Mouse (Mus musculus) hindbrain, embryonic 10.5 days (tissue): ENCODE data around the gene Fpr3. TPM values are rescaled to one million over a fixed set of nuclear protein-coding genes. Genes with fewer than 3 reads are reported as not detected.
"Not testable (repeated sequence)": the region's sequence is repeated elsewhere in the genome, so short reads cannot be mapped to it uniquely, and the experiment has no call there.

Source experiments
- DNase-seq: peaks from one replicate; pipeline ENCODE4 v3.0.0-alpha.2; 2017; ENCODE audit warnings: low spot score
- H3K27ac ChIP-seq: fragments of 300-500 bp; sonication (generic); 2 replicates; pipeline ENCODE4 v1.5.1; 2016; ENCODE audit warnings: mild to moderate bottlenecking, moderate library complexity
- H3K27me3 ChIP-seq: fragments of 300-500 bp; sonication (generic); 2 replicates; pipeline ENCODE4 v1.6.1; 2016; ENCODE audit warnings: mild to moderate bottlenecking; ENCODE audit not compliant: poor library complexity, insufficient read depth, severe bottlenecking
- H3K36me3 ChIP-seq: fragments of 300-500 bp; sonication (generic); 2 replicates; pipeline ENCODE4 v1.6.1; 2016; ENCODE audit warnings: mild to moderate bottlenecking, moderate library complexity
- H3K4me1 ChIP-seq: fragments of 300-500 bp; sonication (generic); replicated peaks from 2 replicates; pipeline ENCODE4 v1.6.1; 2016; ENCODE audit warnings: mild to moderate bottlenecking
- H3K4me3 ChIP-seq: fragments of 300-500 bp; sonication (generic); 2 replicates; pipeline ENCODE4 v1.5.1; 2016; ENCODE audit warnings: mild to moderate bottlenecking, moderate library complexity
- H3K9me3 ChIP-seq: fragments of 300-500 bp; sonication (generic); 2 replicates; pipeline ENCODE4 v1.6.1; 2016; ENCODE audit warnings: mild to moderate bottlenecking, moderate library complexity
- WGBS: fragments of 180-500 bp; shearing (Covaris S2); methylation state at CpG from one replicate; pipeline ENCODE4 v1.1.7; 2016; 5-methylcytosine and 5-hydroxymethylcytosine counted together
- polyA plus RNA-seq: library from polyadenylated mRNA; unstranded; fragments of >200 nt; fragmentation: Nextera tagmentation; extraction: Ambion mirVana; gene quantifications from 2 replicates; pipeline ENCODE4 v1.2.1, GENCODE M21; 2016

Fpr3 gene
- polyA plus RNA-seq: not detected in 2 replicates

DNA sequence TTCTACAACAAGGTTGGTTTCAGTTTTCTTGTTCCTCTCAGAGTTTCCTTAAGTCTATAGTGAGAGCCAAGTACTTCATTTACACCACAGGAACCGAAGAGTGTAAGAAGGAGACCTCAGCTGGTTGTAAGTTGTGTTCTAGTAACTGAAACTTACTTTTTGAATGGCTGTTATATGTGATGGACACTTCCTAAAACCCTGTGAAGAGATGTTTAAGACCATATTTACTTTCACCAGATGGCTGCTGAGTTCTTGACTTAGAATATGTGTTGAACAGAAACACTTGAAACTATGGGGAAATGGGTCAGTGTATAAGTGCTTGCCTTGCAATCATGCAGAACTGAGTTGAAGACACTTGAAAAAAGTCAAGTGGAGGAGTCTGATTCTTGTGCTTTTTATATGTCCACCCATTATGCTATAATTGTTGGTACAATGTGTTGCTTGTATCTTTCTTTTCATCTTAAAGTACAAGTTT is at the start of gene Fpr3, which contains the start of gene Fpr2:
TSS of gene Fpr3 (plus strand) at position 79 of the 475 bp plus-strand sequence.
TSS of gene Fpr2 (plus strand) at position 51 of the 475 bp plus-strand sequence.
- no peaks in the 10 kb centered on the region for H3K36me3 ChIP-seq
- WGBS: 66% methylated on average over 1 of the region's 1 CpGs
- H3K9me3 ChIP-seq: no peaks in the 10 kb centered on the region
- no peak within 1 kb of the TSS for H3K4me3 ChIP-seq
- no peak within 1 kb of the TSS for H3K27ac ChIP-seq
- no peaks in the 10 kb centered on the region for H3K4me1 ChIP-seq
- no peak for DNase-seq
- no peaks in the 10 kb centered on the region for H3K27me3 ChIP-seq

DNA sequence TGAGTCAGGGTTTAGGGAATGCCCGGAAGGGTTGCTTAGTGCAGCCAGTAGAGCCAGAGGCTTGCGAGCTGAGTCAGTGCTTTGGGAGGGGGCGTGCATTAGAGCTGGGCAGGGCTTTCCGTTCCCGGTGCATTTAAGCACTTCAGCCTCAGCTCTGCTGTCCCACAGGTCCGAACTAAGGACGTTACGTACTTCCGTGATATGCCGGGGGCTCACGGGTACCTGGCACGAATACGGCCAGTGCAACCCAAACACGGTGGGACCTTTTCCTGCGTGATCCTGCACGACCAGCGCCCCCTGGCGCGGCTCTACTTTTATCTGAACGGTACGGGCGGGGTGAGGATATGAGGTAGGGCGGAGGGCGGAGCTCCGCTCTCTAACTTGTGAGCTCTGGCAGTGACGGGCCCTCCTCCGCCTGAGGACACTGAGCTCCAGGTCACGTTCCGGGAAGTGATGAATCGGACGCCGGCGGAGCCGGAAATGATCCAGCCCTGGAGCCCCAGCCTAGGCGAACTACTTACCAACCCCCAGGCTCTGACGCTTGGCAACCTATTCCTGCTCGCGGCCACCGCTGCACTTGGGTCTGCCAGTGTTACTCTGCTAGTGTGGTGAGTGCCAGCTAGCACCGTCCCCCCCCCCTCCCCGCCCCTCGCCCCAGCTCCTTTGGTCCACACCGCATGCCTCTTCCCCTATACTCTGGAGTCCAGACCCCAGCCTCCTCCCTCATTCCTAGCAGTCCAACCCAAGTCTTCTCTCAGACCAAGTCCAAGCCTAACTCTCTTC is 49.5 kb upstream of the Fpr3 start:
- WGBS: under 1% methylated on average over 43 of the region's 43 CpGs
- peak overlapping the region; percentile 59 for H3K4me3 ChIP-seq
- H3K27ac ChIP-seq: peak overlapping the region; percentile 86
- DNase-seq: peak; percentile 89
- peaks cover 45% of the 10 kb centered on the region for H3K4me1 ChIP-seq
- no peaks in the 10 kb centered on the region for H3K27me3 ChIP-seq
- no peaks in the 10 kb centered on the region for H3K9me3 ChIP-seq
- peaks cover 86% of the 10 kb centered on the region for H3K36me3 ChIP-seq

GRCm38 (mm10) chr17:17839276-17839675 is 48.4 kb upstream of the Fpr3 start:
- no peak for DNase-seq
- Histone ChIP-seq H3K9me3 (no peaks in the 10 kb centered on the region), H3K27me3 (no peaks in the 10 kb centered on the region), H3K27ac (no peak overlapping the region), H3K4me1 (peaks cover 40% of the 10 kb centered on the region), H3K4me3 (no peak overlapping the region), H3K36me3 (peaks cover 81% of the 10 kb centered on the region)
- 95% methylated on average over 2 of the region's 2 CpGs for WGBS

DNA sequence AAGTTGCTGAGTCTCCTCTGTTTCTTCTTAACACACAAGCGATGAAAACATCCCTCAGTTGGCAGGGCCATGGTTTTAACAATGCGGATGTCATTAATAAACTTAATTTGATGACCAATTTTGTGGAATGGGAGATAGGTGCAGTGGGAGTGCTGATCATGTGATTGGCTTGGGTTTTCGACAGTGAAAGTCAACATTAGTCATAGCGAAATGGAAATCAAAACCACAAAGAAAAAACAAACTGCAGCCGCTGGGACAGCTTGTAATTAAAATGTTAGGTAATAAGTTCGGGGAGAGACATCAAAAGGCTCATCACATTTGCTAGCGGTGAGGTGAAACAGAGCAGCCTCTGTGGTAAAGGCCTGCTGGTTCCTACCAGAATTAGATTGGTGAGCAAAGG is 46.9 kb upstream of the Fpr3 start:
- no peak for DNase-seq
- Histone ChIP-seq H3K27me3 (no peaks in the 10 kb centered on the region), H3K4me3 (no peak overlapping the region), H3K27ac (no peak overlapping the region), H3K4me1 (peaks cover 31% of the 10 kb centered on the region), H3K36me3 (peaks cover 65% of the 10 kb centered on the region), H3K9me3 (no peaks in the 10 kb centered on the region)
- 93% methylated on average over 7 of the region's 7 CpGs for WGBS

GRCm38 (mm10) chr17:17843534-17844261 is 44.0 kb upstream of the Fpr3 start:
- Histone ChIP-seq H3K4me3 (no peak overlapping the region), H3K36me3 (peaks cover 47% of the 10 kb centered on the region), H3K27me3 (peaks cover 8% of the 10 kb centered on the region; the same call in 1 of the 2 replicates), H3K4me1 (peaks cover 2% of the 10 kb centered on the region), H3K27ac (no peak overlapping the region), H3K9me3 (no peaks in the 10 kb centered on the region)
- no peak for DNase-seq
- 76% methylated on average over 27 of the region's 27 CpGs for WGBS

DNA sequence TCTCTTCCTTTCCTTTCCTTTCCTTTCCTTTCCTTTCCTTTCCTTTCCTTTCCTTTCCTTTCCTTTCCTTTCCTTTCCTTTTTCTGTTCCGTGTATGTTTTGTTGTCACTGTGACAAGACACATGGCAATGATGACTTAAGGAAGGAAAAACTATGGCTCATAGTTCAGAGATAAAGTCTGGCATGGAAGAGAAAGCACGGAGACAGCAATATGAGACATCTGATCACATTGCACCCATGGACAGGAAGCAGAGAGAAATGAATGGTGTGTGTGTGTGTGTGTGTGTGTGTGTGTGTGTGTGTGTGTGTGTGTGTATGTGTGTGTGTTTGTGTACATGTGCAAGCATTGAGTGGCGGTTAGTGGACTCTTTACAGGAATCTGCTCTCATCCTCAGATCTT is 43.0 kb upstream of the Fpr3 start:
- H3K27ac ChIP-seq, H3K4me3 ChIP-seq, H3K9me3 ChIP-seq, H3K4me1 ChIP-seq, DNase-seq: not testable (repeated sequence)
- 93% methylated on average over 3 of the region's 3 CpGs for WGBS
- H3K36me3 ChIP-seq: peaks cover 39% of the 10 kb centered on the region
- peaks cover 17% of the 10 kb centered on the region for H3K27me3 ChIP-seq

DNA sequence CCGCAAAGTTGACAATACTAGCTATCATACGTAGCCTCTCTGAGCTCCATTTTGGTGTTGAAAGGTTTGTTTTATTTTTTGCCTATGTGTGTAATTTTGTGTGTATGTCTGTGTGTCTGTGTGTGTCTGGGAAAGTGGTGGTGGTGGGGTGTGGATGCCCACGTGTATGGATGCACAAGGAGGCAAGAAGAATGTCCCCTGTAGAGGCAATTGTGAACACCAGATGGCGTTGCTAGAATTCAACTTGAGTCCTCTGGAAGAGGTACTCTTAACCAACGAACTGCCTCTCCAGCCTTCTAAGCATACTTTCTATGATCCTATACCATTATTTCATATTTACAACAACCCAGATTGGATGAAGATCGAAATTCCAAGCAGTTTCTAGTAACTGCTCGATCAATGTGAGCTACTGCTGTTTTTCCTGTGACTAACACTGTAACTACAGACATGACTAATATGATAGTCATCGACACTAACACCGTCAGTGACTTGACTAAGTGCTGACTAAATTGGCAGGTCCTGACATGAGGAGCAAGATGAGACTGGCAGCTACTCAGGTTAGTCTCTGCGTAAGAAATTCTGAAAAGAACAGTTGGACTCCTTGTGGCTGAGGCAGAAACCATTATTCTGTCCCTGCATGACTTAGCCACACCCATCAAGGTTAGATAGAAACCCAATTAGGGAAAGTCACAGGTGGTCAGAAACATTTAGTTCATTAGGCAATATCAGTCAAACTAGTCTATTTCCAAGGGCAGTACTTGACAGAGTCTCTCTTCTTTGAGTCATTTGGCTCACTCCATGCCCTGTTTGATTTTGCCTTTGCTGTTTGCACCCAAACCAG is 42.2 kb upstream of the Fpr3 start:
- no peak for DNase-seq
- no peaks in the 10 kb centered on the region for H3K9me3 ChIP-seq
- peaks cover 31% of the 10 kb centered on the region for H3K36me3 ChIP-seq

DNA sequence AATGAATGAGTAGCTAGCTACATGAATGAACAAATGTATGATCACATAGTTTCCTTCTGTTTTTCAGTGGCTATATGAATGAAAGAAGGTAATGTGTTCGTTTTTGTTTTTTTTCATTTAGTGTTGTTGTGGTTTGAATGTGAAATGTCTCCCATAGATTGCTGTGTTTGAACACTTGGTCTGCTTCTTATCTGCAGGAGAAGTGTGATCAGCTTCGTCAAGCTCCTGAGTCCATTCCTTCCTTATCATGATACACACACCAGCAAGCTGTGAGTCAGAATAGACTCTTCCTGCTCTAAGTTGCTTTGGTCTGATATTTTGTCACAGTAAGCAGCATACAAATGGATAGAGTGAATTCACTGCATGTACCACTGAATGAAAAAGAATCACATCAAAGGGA is 38.7 kb upstream of the Fpr3 start:
- Histone ChIP-seq H3K36me3 (0 out of 2 replicates have a peak, but pooled peaks cover under 1% of the 10 kb centered on the region), H3K4me3 (no peak overlapping the region), H3K9me3 (no peaks in the 10 kb centered on the region), H3K4me1 (peaks cover 6% of the 10 kb centered on the region; the same call in 1 of the 2 replicates), H3K27ac (no peak overlapping the region), H3K27me3 (peaks cover 37% of the 10 kb centered on the region)
- DNase-seq: no peak
- WGBS: 83% methylated on average over 2 of the region's 2 CpGs

More for the DNA sequence above, 42.2 kb upstream of the Fpr3 start:
- H3K4me3 ChIP-seq: no peak overlapping the region
- 75% methylated on average over 10 of the region's 10 CpGs for WGBS
- peaks cover 6% of the 10 kb centered on the region; the same call in 1 of the 2 replicates for H3K4me1 ChIP-seq
- H3K27ac ChIP-seq: no peak overlapping the region
- peaks cover 25% of the 10 kb centered on the region for H3K27me3 ChIP-seq

DNA sequence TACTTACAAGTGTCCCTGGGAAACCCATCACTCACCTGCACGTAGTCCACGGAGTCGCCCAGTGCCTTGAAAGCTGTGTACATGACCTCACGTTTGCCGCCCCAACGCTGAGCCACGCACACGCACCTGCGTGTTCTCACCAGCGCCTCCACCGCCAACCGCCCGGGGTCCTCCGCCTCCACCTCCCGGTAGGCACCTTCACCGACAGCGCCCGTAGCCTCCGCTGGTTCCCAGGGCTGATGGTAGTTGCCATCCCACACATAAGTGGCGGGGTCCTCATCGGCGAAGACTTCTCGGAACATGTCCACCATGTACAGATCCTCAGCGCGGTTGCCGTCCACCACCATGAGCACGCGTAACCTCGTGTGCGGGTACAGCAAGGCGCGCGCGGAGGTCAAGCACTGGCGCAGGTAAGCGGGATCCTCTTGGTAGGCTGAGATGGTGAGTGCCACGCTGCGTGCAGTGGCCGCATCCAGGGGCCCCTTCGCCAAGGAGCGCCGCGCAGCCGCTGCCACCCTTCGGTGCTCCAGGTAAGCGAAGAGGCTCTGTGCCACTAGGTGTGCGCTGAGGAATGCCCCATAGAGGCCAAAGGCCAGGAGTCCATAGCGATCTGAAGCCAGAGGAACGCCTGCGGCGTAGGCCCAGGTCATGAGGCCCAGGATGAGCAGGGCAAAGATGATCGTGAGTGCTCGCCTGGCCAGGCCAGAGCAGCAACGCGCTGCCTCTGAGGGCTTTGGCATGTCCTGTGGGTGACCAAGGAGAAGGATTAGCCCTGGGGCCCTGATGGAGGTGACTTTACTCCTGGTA is 37.5 kb upstream of the Fpr3 start:
- H3K36me3 ChIP-seq: no peaks in the 10 kb centered on the region
- H3K4me1 ChIP-seq: peaks cover 8% of the 10 kb centered on the region; the same call in 1 of the 2 replicates
- H3K9me3 ChIP-seq: no peaks in the 10 kb centered on the region
- no peak for DNase-seq
- peaks cover 37% of the 10 kb centered on the region for H3K27me3 ChIP-seq
- 16% methylated on average over 55 of the region's 55 CpGs for WGBS
- H3K27ac ChIP-seq: no peak overlapping the region
- H3K4me3 ChIP-seq: 0 out of 2 replicates have a peak overlapping the region, but pooled peaks have one; percentile 16

DNA sequence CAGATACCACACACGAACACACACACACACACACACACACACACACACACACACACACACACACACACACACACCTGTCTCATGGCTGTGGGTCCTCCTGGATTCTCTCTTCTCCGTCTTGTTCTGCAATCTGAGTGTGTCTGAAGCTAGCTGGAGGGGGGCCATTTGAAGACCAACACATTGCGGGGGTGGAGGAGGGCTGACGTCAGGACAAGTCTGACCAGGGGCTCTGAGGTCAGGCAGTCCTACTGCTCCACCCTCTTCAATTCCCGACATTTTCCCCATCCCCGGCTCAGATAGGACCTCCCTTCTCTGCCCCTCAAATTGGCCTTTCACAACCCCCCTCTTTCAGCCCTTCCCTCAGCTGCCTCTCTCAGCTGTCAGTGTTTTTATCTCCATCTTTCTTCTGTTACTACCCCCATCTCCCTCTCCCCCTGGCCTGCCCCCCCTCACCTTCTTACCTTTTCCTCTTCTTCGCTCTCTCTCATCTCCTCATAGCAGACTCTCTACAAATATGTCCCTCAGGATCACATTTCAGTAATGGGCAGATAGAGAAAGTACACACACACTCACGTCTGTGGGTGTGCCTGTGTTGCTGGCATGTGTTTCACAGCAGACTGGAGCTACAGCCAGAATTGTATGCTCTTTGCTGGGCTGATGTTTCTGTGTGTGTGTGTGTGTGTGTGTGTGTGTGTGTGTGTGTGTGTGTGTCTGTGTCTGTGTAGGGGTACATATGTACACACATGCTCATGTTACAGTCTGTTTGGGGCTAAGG is 32.4 kb upstream of the Fpr3 start, which contains the start of gene Has1:
TSS of gene Has1 (minus strand) at position 142 of the 775 bp plus-strand sequence.
- no peaks in the 10 kb centered on the region for H3K36me3 ChIP-seq
- H3K4me3 ChIP-seq: no peak within 1 kb of the TSS
- H3K4me1 ChIP-seq: peaks cover 5% of the 10 kb centered on the region; the same call in 1 of the 2 replicates
- DNase-seq: no peak
- no peak within 1 kb of the TSS for H3K27ac ChIP-seq
- WGBS: 58% methylated on average over 8 of the region's 8 CpGs
- no peaks in the 10 kb centered on the region for H3K9me3 ChIP-seq
- peaks cover 14% of the 10 kb centered on the region for H3K27me3 ChIP-seq

DNA sequence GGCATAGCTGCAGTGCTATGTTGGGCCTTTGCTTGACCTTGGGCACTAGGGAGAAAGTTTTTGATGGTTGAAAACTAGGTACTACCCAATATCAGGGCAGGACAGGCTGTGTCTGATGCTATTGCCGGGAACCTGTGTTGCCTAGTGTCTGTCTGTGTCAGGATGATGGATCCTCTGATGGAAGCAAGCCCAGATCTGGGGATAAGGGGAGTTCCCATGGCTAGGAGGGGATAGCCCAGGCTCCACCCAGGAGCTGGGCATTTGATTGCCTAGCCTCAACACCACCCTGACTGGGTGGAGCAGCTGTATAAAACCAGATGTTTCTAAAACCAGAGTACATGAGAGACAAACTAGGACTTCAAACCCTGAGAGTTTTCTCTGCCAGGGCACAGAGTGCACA is 31.0 kb upstream of the Fpr3 start:
- no peak for DNase-seq
- Histone ChIP-seq H3K4me1 (0 out of 2 replicates have a peak, but pooled peaks cover 4% of the 10 kb centered on the region), H3K36me3 (no peaks in the 10 kb centered on the region), H3K4me3 (no peak overlapping the region), H3K27me3 (peaks cover 2% of the 10 kb centered on the region; the same call in 1 of the 2 replicates), H3K27ac (no peak overlapping the region), H3K9me3 (no peaks in the 10 kb centered on the region)
- WGBS: 88% methylated on average over 1 of the region's 1 CpGs
